Mouse (Mus musculus) splenic B cell, adult 2 months (primary cell): Measurements from ENCODE around the gene Cald1.

Source experiments
- DNase-seq: peaks from one replicate; pipeline ENCODE4 v3.0.0-alpha.2; 2011; ENCODE audit warnings: low read depth, low spot score
- H3K27me3 ChIP-seq: 2 replicates; pipeline ENCODE4 v1.6.1; 2012; ENCODE audit warnings: mild to moderate bottlenecking, low read length, moderate library complexity, mixed read lengths; ENCODE audit not compliant: control insufficient read depth, poor library complexity, insufficient read depth, severe bottlenecking
- H3K36me3 ChIP-seq: 2 replicates; pipeline ENCODE4 v1.6.1; 2012; ENCODE audit warnings: mild to moderate bottlenecking, low read length, moderate library complexity, mixed read lengths; ENCODE audit not compliant: control insufficient read depth, poor library complexity, insufficient read depth, severe bottlenecking

Cald1 gene

GRCm38 (mm10) chr6:34671355-34671754 is 73.1 kb downstream of the Cald1 start:
- no peaks in the 10 kb centered on the region for H3K27me3 ChIP-seq
- no peaks in the 10 kb centered on the region for H3K36me3 ChIP-seq
- DNase-seq, result no peak

GRCm38 (mm10) chr6:34674416-34674815 is 76.1 kb downstream of the Cald1 start:
- H3K27me3 ChIP-seq, result no peaks in the 10 kb centered on the region

GRCm38 (mm10) chr6:34674897-34675296 is 76.6 kb downstream of the Cald1 start:
- no peak for DNase-seq
- Histone ChIP-seq H3K36me3 (no peaks in the 10 kb centered on the region), H3K27me3 (no peaks in the 10 kb centered on the region)

More at GRCm38 (mm10) chr6:34674416-34674815, 76.1 kb downstream of the Cald1 start:
- H3K36me3 ChIP-seq, result no peaks in the 10 kb centered on the region
- DNase-seq, result no peak

- Histone ChIP-seq H3K27me3 (no peaks in the 10 kb centered on the region), H3K36me3 (no peaks in the 10 kb centered on the region)
- DNase-seq, result no peak
Measured at GRCm38 (mm10) chr6:34682126-34682525, 83.8 kb downstream of the Cald1 start.

GRCm38 (mm10) chr6:34684886-34685285 is 86.6 kb downstream of the Cald1 start:
- no peaks in the 10 kb centered on the region for H3K36me3 ChIP-seq
- no peaks in the 10 kb centered on the region for H3K27me3 ChIP-seq
- no peak for DNase-seq

GRCm38 (mm10) chr6:34688971-34689370 is 90.7 kb downstream of the Cald1 start:
- no peak for DNase-seq
- no peaks in the 10 kb centered on the region for H3K36me3 ChIP-seq
- no peaks in the 10 kb centered on the region for H3K27me3 ChIP-seq

- Histone ChIP-seq H3K36me3 (no peaks in the 10 kb centered on the region), H3K27me3 (no peaks in the 10 kb centered on the region)
- DNase-seq, result no peak
Measured at GRCm38 (mm10) chr6:34691416-34691815, 93.1 kb downstream of the Cald1 start.

GRCm38 (mm10) chr6:34694096-34694495 is 95.8 kb downstream of the Cald1 start:
- Histone ChIP-seq H3K36me3 (no peaks in the 10 kb centered on the region), H3K27me3 (no peaks in the 10 kb centered on the region)
- DNase-seq, result no peak

GRCm38 (mm10) chr6:34703421-34704120 is 105.3 kb downstream of the Cald1 start:
- Histone ChIP-seq H3K36me3 (no peaks in the 10 kb centered on the region), H3K27me3 (no peaks in the 10 kb centered on the region)
- no peak for DNase-seq

GRCm38 (mm10) chr6:34707521-34707920 is 109.2 kb downstream of the Cald1 start:
- H3K27me3 ChIP-seq, result no peaks in the 10 kb centered on the region
- DNase-seq, result no peak
- H3K36me3 ChIP-seq, result no peaks in the 10 kb centered on the region

- no peak for DNase-seq
- Histone ChIP-seq H3K27me3 (no peaks in the 10 kb centered on the region), H3K36me3 (no peaks in the 10 kb centered on the region)
Measured at GRCm38 (mm10) chr6:34708650-34709265, 110.5 kb downstream of the Cald1 start.

- Histone ChIP-seq H3K36me3 (no peaks in the 10 kb centered on the region), H3K27me3 (no peaks in the 10 kb centered on the region)
- DNase-seq, result no peak
Measured at GRCm38 (mm10) chr6:34709289-34709688, 111.0 kb downstream of the Cald1 start.

GRCm38 (mm10) chr6:34709946-34710682 is 111.8 kb downstream of the Cald1 start:
- no peak for DNase-seq
- H3K27me3 ChIP-seq, result no peaks in the 10 kb centered on the region
- H3K36me3 ChIP-seq, result no peaks in the 10 kb centered on the region

- Histone ChIP-seq H3K36me3 (no peaks in the 10 kb centered on the region), H3K27me3 (no peaks in the 10 kb centered on the region)
- DNase-seq, result no peak
Measured at GRCm38 (mm10) chr6:34710848-34711247, 112.5 kb downstream of the Cald1 start.

GRCm38 (mm10) chr6:34711620-34712019 is 113.3 kb downstream of the Cald1 start:
- Histone ChIP-seq H3K36me3 (no peaks in the 10 kb centered on the region), H3K27me3 (no peaks in the 10 kb centered on the region)
- no peak for DNase-seq
